Mouse (Mus musculus) neutrophil, adult 59 days (primary cell): ENCODE results near the gene Rnf224. TPM values are rescaled to one million over a fixed set of nuclear protein-coding genes. Genes with fewer than 3 reads are reported as not detected.

Source experiments
- total RNA-seq, 2 experiments: library from RNA; stranded (reverse); gene quantifications; 1 replicate in 1 of 2; 2 replicates in 1 of 2; pipeline ENCODE4 v1.2.4; 2023

Rnf224 gene
- total RNA-seq, result not detected

DNA sequence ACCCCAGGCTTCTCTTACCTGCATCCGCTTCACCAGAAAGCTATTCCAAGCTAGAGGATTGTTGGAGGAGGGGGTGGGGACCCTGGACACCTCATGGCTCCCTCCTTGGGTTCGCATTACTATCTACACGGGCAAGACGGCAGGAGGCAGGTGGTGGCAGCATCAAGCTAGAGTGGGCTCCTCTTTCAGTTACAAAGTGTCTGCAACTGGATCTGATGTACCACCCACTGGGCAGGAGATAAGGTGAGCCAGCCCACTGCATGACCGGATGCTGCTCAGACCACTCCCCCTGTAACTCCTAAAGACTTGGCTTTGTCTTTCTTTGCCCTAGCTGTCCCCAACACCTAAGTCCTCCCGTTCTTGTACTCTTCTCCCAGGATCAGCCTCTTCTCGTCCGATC is at the start of gene Rnf224:
Gene Rnf224, minus strand, starts transcription at position 174 of the 400 bp plus-strand sequence.

DNA sequence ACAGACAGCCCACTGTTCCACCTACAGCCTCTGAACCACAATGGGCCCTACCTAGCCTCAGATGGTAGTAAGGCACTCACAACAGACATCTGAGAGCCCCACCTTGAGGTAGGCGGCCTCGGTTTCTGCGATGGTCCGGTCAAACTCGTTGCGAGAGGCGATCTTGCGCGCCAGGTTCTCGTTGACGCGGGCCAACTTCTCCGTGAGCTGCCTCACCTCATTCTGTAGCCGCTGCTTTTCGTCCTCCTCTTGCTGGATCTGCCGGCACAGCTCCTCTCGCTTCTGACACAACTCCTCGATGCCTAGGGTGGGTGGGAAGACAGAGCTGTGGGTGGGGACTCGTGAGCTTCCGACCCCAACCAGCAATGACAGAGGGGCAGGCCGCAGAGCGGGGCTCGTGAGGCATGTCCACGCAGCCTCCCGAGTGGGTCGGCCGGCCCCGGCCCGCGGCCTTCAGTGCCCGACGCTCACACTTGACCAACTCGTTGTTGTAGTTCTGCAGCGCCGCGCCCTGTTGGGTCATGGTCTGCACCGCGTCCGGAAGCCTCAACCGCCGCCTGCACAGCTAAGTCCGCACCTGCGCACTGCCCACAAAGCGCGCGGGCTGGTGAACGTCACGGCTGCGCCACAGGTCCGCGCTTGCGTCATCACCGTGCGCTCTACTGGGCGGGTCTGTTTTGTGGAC is 35.4 kb upstream of the Rnf224 start, which contains the start of the genes Ssna1 and Anapc2:
Gene Ssna1, minus strand, starts transcription at position 612 of the 685 bp plus-strand sequence.
Gene Anapc2, plus strand, starts transcription at position 652 of the 685 bp plus-strand sequence.

GRCm38 (mm10) chr2:25262291-25262767 is 25.7 kb upstream of the Rnf224 start, which contains the start of gene Tprn:
Tprn (plus strand) TSS chr2:25262618.

DNA sequence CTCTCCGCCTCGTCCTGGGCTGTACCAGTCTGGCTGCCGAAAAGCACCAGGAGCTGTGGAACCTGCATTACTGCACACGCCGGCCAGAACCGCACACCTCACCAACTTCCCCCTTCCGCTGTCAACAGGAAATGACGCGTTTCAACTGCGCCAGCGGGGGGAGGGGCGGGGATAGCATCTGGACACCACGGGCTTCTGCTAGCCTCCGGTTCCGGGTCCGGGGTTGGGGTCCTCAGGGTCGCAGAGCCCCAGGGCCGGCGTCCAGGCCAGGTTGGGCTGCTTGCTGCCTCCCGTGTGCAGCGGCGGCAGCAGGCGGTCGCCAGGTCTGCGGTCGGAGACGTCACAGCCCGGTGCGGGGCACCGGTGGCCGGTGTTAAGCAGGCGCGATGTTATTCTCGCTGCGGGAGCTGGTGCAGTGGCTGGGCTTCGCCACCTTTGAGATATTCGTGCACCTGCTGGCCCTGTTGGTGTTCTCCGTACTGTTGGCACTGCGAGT is 18.7 kb upstream of the Rnf224 start, which contains the start of gene Tmem203:
Gene Tmem203, plus strand, starts transcription at position 156 of the 496 bp plus-strand sequence.

GRCm38 (mm10) chr2:25246183-25247072 is 9.8 kb upstream of the Rnf224 start, which contains the start of gene AL732309.1:
AL732309.1 (minus strand) TSS chr2:25246863.

DNA sequence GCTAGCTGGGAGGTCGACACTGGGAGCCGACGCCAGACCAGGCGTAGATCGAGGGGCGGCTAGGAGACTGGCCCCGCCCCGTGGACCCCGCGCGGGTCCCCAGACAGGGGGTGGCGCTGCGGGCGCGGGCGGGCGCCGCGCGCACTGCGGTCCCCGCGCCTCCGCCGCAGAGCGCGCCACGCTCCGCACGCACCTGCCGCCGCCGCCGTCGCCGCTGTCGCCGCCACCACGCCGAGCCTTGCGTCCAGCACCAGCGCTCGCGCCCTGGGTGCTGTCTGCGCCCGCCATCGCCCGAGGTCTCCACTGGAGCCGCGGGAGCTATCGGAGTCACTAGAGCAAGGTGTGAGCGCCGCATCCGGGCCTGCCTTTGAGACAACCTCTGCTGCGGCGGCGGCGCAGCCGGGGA is 5.5 kb upstream of the Rnf224 start, which contains the start of the genes Rnf208 and Cysrt1:
Gene Rnf208, plus strand, starts transcription at position 155 of the 406 bp plus-strand sequence.
Gene Cysrt1, minus strand, starts transcription at position 352 of the 406 bp plus-strand sequence.

GRCm38 (mm10) chr2:25234050-25234449 is 2.5 kb downstream of the Rnf224 start, which contains the start of gene Slc34a3:
Slc34a3 (minus strand) TSS chr2:25234364.

GRCm38 (mm10) chr2:25224492-25224765 is 12.2 kb downstream of the Rnf224 start, which contains the start of gene Tubb4b:
Tubb4b (minus strand) TSS chr2:25224702.

GRCm38 (mm10) chr2:25218445-25218844 is 18.1 kb downstream of the Rnf224 start, which contains the start of gene Fam166a:
Fam166a (plus strand) TSS chr2:25218745.

GRCm38 (mm10) chr2:25214444-25214843 is 22.1 kb downstream of the Rnf224 start, which contains the start of gene Stpg3:
Stpg3 (minus strand) TSS chr2:25214637.

GRCm38 (mm10) chr2:25211121-25211670 is 25.4 kb downstream of the Rnf224 start, which contains the start of gene Nelfb:
Nelfb (minus strand) TSS chr2:25211489.

GRCm38 (mm10) chr2:25196172-25196954 is 40.2 kb downstream of the Rnf224 start, which contains the start of gene Tor4a:
Tor4a (minus strand) TSS chr2:25196886.

Other genes with a start within 250 kb of the Rnf224 start
- 10 to 100 TPM; 14.5 to 19.9 TPM for gene Nsmf, start 182.4 kb downstream of the Rnf224 start, total RNA-seq
- not detected for gene Entpd8, start 156.5 kb downstream of the Rnf224 start, total RNA-seq
- not detected for gene Noxa1, start 141.6 kb downstream of the Rnf224 start, total RNA-seq
- under 1 TPM; 0.57 to 0.73 TPM for gene Nrarp, start 56.0 kb downstream of the Rnf224 start, total RNA-seq
- gene Tor4a, start 39.9 kb downstream of the Rnf224 start, total RNA-seq, result 10 to 100 TPM; 39.0 to 42.5 TPM
- gene Nelfb, start 25.3 kb downstream of the Rnf224 start, total RNA-seq, result 10 to 100 TPM; 46.2 to 55.8 TPM
- under 1 TPM; 0.29 to 0.40 TPM for gene Stpg3, start 22.1 kb downstream of the Rnf224 start, total RNA-seq
- not detected for gene Fam166a, start 18.0 kb downstream of the Rnf224 start, total RNA-seq
- 100 to 1,000 TPM; 254 to 279 TPM for gene Tubb4b, start 12.1 kb downstream of the Rnf224 start, total RNA-seq
- not detected for gene Slc34a3, start 2.4 kb downstream of the Rnf224 start, total RNA-seq
- under 1 TPM in 1 of 2 experiments, not detected in 1; 0.29 TPM for gene Rnf208, start 5.5 kb upstream of the Rnf224 start, total RNA-seq
- not detected for gene Cysrt1, start 5.7 kb upstream of the Rnf224 start, total RNA-seq
- 1 to 10 TPM in 1 of 2 experiments, under 1 TPM in 1; 0.53 to 3.2 TPM for gene AL732309.1, start 10.1 kb upstream of the Rnf224 start, total RNA-seq
- 10 to 100 TPM; 17.8 to 19.1 TPM for gene Tmem203, start 18.7 kb upstream of the Rnf224 start, total RNA-seq
- 10 to 100 TPM; 12.7 to 14.6 TPM for gene Tprn, start 25.8 kb upstream of the Rnf224 start, total RNA-seq
- 10 to 100 TPM; 60.4 to 61.5 TPM for gene Ssna1, start 35.7 kb upstream of the Rnf224 start, total RNA-seq
- 10 to 100 TPM; 79.1 to 82.3 TPM for gene Anapc2, start 35.7 kb upstream of the Rnf224 start, total RNA-seq
- not detected for gene Tmem210, start 51.4 kb upstream of the Rnf224 start, total RNA-seq
- gene Lrrc26, start 53.1 kb upstream of the Rnf224 start, total RNA-seq, result not detected
- gene Grin1, start 82.4 kb upstream of the Rnf224 start, total RNA-seq, result not detected
- 10 to 100 TPM; 39.8 to 46.7 TPM for gene Man1b1, start 95.6 kb upstream of the Rnf224 start, total RNA-seq
- 10 to 100 TPM; 11.1 to 21.8 TPM for gene Dpp7, start 119.6 kb upstream of the Rnf224 start, total RNA-seq
- 10 to 100 TPM; 30.5 to 36.8 TPM for gene Uap1l1, start 128.9 kb upstream of the Rnf224 start, total RNA-seq
- 10 to 100 TPM in 1 of 2 experiments, 1 to 10 TPM in 1; 9.1 to 11.3 TPM for gene Sapcd2, start 135.5 kb upstream of the Rnf224 start, total RNA-seq
- gene Entpd2, start 159.1 kb upstream of the Rnf224 start, total RNA-seq, result not detected
- gene Npdc1, start 162.6 kb upstream of the Rnf224 start, total RNA-seq, result not detected
- 10 to 100 TPM; 16.2 to 20.1 TPM for gene Fut7, start 186.5 kb upstream of the Rnf224 start, total RNA-seq
- 10 to 100 TPM; 17.7 to 22.9 TPM for gene Abca2, start 191.9 kb upstream of the Rnf224 start, total RNA-seq
- gene Clic3, start 220.1 kb upstream of the Rnf224 start, total RNA-seq, result not detected
- gene Paxx, start 224.3 kb upstream of the Rnf224 start, total RNA-seq, result 10 to 100 TPM; 44.7 to 53.4 TPM
- gene Ptgds, start 233.3 kb upstream of the Rnf224 start, total RNA-seq, result not detected